Mouse (Mus musculus) splenic B cell, adult 2 months (primary cell): Measurements from ENCODE around the gene Map4k4.

Experiments used
- DNase-seq: peaks from one replicate; pipeline ENCODE4 v3.0.0-alpha.2; 2011; ENCODE audit warnings: low read depth, low spot score
- H3K27me3 ChIP-seq: 2 replicates; pipeline ENCODE4 v1.6.1; 2012; ENCODE audit warnings: mild to moderate bottlenecking, low read length, moderate library complexity, mixed read lengths; ENCODE audit not compliant: control insufficient read depth, poor library complexity, insufficient read depth, severe bottlenecking
- H3K36me3 ChIP-seq: 2 replicates; pipeline ENCODE4 v1.6.1; 2012; ENCODE audit warnings: mild to moderate bottlenecking, low read length, moderate library complexity, mixed read lengths; ENCODE audit not compliant: control insufficient read depth, poor library complexity, insufficient read depth, severe bottlenecking

The Map4k4 gene

GRCm38 (mm10) chr1:40029597-40029996, 128.9 kb downstream of the Map4k4 start:
- Histone ChIP-seq H3K36me3 (no peaks in the 10 kb centered on the region), H3K27me3 (no peaks in the 10 kb centered on the region)
- no peak for DNase-seq

DNA sequence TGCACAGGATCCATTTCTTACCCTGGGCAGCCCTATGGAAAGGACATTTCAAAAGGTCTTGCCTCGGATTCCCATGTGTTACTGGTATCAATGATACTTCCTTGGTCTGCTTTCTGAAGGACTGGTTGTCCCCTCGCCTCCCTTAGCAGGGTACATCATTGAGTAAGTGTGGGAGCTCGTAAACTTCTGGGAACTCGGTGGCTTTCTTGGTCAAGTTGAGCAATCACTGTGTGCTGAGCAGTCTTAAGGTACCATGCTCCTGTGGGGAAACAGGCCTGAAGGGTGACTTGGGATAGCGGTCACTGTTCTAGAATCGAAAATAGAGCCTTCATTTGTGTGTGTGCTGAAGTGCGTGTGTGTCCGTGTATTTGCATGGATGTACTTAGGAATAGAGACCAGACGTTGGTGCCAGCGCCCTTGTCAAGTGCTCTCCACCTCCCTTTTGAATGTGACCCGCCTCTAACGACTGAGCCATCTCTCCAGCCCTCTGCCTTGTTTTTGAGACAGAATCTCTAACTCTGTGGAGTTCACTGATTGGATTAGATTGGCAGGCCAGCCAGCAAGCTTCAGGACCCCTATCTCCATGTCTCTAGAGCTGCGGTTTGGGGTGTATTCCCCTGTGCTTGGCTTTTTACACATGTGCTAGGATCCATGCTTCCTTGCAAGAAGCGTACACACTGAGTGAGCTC, 129.7 kb downstream of the Map4k4 start:
- H3K36me3 ChIP-seq, result no peaks in the 10 kb centered on the region
- no peaks in the 10 kb centered on the region for H3K27me3 ChIP-seq
- no peak for DNase-seq

DNA sequence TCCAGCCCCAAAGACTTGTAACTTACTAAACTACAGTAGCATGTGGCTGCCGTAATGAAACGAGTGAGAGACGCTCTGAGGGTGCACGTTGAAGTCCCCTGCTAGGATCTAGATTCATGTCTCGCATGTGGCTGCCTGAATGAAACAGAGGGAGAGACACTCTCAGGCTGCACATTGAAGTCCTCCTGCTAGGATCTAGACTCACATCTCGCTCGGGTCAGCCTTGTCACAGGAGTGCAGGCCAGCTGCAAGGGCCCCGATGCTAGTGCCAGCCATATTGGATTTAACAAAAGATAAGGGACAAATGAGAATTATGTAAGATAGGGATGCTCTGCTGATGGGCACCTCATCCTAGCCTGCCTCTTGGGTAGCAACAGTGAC, 130.3 kb downstream of the Map4k4 start:
- Histone ChIP-seq H3K36me3 (no peaks in the 10 kb centered on the region), H3K27me3 (no peaks in the 10 kb centered on the region)
- no peak for DNase-seq

GRCm38 (mm10) chr1:40031626-40032025, 130.9 kb downstream of the Map4k4 start:
- Histone ChIP-seq H3K36me3 (no peaks in the 10 kb centered on the region), H3K27me3 (no peaks in the 10 kb centered on the region)
- no peak for DNase-seq

DNA sequence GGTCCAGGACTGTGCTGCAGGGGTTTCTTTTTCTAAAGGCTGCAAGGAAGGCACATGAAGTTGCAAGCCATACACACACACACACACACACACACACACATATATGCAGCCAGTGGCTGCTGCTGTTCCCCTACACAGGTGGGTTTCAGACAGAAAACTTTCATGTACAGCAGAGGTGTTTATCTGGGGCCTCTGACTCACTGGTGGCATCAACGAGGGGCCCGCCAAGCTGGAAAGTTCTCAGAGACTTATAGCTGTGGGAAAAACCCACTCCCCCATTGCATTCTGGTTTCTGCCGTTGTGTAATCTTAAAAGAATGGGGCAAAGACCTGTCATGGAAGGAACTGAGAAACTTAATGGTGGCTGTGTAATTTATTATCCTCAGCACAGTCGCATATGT, 132.6 kb downstream of the Map4k4 start:
- DNase-seq, result no peak
- no peaks in the 10 kb centered on the region for H3K27me3 ChIP-seq
- H3K36me3 ChIP-seq, result no peaks in the 10 kb centered on the region

- H3K36me3 ChIP-seq, result no peaks in the 10 kb centered on the region
- DNase-seq, result no peak
- no peaks in the 10 kb centered on the region for H3K27me3 ChIP-seq
Observed at GRCm38 (mm10) chr1:40033743-40034420, 133.2 kb downstream of the Map4k4 start.

- DNase-seq, result no peak
- Histone ChIP-seq H3K36me3 (no peaks in the 10 kb centered on the region), H3K27me3 (no peaks in the 10 kb centered on the region)
Observed at GRCm38 (mm10) chr1:40037831-40038230, 137.1 kb downstream of the Map4k4 start.

DNA sequence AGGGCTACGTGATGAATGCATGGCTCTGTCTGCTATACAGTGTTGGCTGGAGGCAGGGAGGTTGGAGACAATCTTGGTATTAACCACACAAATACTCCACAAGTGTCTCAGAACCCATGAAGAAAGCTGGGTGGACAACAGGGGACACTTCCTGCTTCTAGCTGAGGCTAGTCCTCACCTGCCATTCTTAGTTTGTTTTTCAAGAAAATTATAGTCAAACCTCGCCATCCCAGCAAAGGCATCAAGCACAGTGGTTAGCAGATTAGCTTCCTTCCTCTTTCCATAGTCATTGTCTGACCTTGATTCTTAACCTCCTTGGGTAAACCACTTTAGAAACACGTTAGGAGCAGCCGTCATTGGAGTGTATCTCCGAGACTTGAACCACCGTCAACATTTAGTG, 145.0 kb downstream of the Map4k4 start:
- peak; percentile 55 for DNase-seq
- no peaks in the 10 kb centered on the region for H3K27me3 ChIP-seq
- no peaks in the 10 kb centered on the region for H3K36me3 ChIP-seq

GRCm38 (mm10) chr1:40046600-40046999, 145.9 kb downstream of the Map4k4 start:
- DNase-seq, result no peak

DNA sequence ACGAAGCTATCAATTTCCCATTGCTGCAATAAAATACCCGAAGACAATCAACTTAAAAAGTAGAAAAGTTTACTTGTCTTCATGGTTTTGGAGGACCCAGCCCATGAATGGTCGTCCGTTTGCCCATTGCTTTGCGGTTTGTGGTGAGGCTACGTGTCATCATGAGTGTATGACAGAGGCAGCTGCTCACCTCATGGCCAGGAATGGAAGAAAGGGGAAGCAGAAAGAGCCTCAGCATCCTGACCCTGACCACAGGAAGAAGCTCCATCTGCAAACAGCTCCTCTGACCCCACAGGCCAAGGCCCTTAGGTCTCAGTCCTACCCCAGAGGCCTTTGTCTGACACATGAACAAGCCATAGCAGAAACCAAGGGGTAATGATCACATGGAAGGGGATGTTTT, 150.4 kb downstream of the Map4k4 start:
- DNase-seq, result peak; percentile 51
- H3K27me3 ChIP-seq, result no peaks in the 10 kb centered on the region
- H3K36me3 ChIP-seq, result no peaks in the 10 kb centered on the region

More at GRCm38 (mm10) chr1:40046600-40046999, 145.9 kb downstream of the Map4k4 start:
- Histone ChIP-seq H3K27me3 (no peaks in the 10 kb centered on the region), H3K36me3 (no peaks in the 10 kb centered on the region)

DNA sequence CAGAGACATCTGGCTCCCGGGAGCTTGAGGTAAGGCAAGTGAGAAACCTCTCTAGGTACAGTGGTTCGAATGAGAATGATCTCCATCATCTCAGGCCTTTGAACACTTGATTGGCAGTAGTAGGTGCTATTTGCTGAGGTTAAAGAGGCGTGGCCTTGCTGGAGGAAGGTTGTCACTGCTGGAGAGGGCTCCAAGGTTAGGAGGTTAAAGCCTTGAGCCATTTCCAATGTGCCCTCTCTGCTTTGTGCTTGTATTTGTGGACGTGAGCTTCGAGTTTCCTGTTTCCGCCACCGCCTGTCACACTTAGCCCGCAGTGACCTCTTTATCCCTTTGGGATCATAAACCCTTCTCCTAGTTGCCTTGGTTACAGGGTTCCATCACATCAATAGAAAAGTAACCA, 151.4 kb downstream of the Map4k4 start:
- Histone ChIP-seq H3K36me3 (no peaks in the 10 kb centered on the region), H3K27me3 (no peaks in the 10 kb centered on the region)
- DNase-seq, result no peak

GRCm38 (mm10) chr1:40053071-40053470, 152.4 kb downstream of the Map4k4 start:
- no peak for DNase-seq
- Histone ChIP-seq H3K27me3 (no peaks in the 10 kb centered on the region), H3K36me3 (no peaks in the 10 kb centered on the region)

GRCm38 (mm10) chr1:40055051-40055450, 154.3 kb downstream of the Map4k4 start:
- DNase-seq, result peak; percentile 62
- Histone ChIP-seq H3K27me3 (no peaks in the 10 kb centered on the region), H3K36me3 (no peaks in the 10 kb centered on the region)

GRCm38 (mm10) chr1:40055963-40056362, 155.2 kb downstream of the Map4k4 start:
- H3K36me3 ChIP-seq, result no peaks in the 10 kb centered on the region
- DNase-seq, result no peak

GRCm38 (mm10) chr1:40057351-40057750, 156.6 kb downstream of the Map4k4 start:
- no peaks in the 10 kb centered on the region for H3K27me3 ChIP-seq

More at GRCm38 (mm10) chr1:40055963-40056362, 155.2 kb downstream of the Map4k4 start:
- no peaks in the 10 kb centered on the region for H3K27me3 ChIP-seq

More at GRCm38 (mm10) chr1:40057351-40057750, 156.6 kb downstream of the Map4k4 start:
- DNase-seq, result no peak
- no peaks in the 10 kb centered on the region for H3K36me3 ChIP-seq
